7 mouse cellular contexts compared by ENCODE assay signal in the genomic region with DNA sequence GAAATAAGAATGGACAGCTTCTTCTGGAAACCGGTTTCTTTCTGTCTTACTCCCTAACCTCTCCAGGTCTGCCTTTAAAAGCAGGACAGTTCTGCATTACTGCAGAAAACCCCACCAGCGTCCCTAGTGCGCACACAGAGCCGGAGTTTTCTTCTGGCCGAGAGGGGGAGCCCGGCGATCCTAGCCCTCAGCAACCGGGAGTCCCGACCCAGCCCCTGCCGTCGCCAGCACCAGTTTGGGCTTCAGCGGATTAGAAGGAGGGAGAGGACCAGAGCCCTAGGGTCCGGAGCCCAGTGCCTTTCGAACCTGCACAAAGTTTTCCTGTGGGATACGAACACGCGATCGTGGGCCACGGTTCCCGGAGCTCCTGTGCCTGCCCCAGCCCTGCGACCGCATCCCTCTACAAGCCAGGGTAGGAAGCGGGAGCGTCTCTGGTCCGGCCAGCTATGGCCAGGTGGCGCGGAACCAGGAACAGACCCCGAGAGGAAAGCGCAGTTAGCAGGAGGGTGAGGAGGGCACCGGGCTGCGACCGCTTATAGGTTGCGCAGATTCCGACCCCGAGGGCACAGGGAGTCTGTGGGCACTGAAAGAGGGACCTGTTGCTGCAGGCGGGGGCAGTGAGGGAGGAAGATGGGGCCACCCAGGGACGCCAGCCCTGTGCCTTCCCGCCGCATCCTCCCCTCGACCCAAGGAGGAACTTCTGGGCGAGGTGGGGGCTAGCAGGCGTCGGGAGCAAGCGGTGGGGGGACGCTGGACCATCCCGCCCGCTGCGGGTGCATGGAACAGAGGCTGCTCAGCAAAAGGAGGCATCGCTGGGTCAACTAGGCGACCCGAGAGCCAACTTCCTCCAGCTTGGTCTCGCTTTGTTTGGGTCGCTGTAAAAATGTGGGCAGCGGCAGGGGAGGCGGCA. TPM values are rescaled to one million over a fixed set of nuclear protein-coding genes. Genes with fewer than 3 reads are reported as not detected.
DNase-seq lines count a peak whose midpoint lies in the region; ATAC-seq and TF ChIP-seq lines count a peak whose summit lies in the region.

A gene (plus strand): TSS at position 51 of the 910 bp plus-strand sequence.

- peak; percentile 46 for DNase-seq in brain, adult 2 months (ENCODE audit: low read depth, low spot score)
- DNase-seq in heart, adult 2 months: peak; percentile 83 to 84
- peak; percentile 70 for DNase-seq in kidney, adult 2 months
- peak; percentile 5 to 22 for DNase-seq in spleen, postnatal 10 days (ENCODE audit: low spot score in 2 of 2)

- peak; percentile 37; the same call in 1 of the 2 replicates for TF ChIP-seq POLR2A in heart, adult 2 months (IDR thresholded peaks at IDR 0.05; ENCODE audit: insufficient read depth, low read depth, low read length)
- TF ChIP-seq POLR2A in kidney, adult 2 months (IDR thresholded peaks at IDR 0.05; ENCODE audit: low read depth, low read length): no peak

- H3K27me3 ChIP-seq in embryonic facial prominence, embryonic 12.5 days: no peaks in the 10 kb centered on the region
- H3K27me3 ChIP-seq in heart, adult 2 months (ENCODE audit: control insufficient read depth, insufficient read depth, low read length): no peaks in the 10 kb centered on the region; the same call in 1 of the 2 replicates
- no peaks in the 10 kb centered on the region for H3K27me3 ChIP-seq in kidney, adult 2 months (replicated peaks; ENCODE audit: control insufficient read depth, insufficient read depth, low read length)
- no peaks in the 10 kb centered on the region for H3K27me3 ChIP-seq in limb, embryonic 12.5 days
- H3K27me3 ChIP-seq in midbrain, embryonic 12.5 days: 0 out of 2 replicates have a peak, but pooled peaks cover 7% of the 10 kb centered on the region

- peak; percentile 89 for ATAC-seq in embryonic facial prominence, embryonic 12.5 days (ENCODE audit: insufficient number of reproducible peaks, insufficient read depth, low FRiP score, low TSS enrichment)
- ATAC-seq in limb, embryonic 12.5 days (ENCODE audit: insufficient number of reproducible peaks, insufficient read depth, low FRiP score, low TSS enrichment, low read depth): peak; percentile 91
- ATAC-seq in midbrain, embryonic 12.5 days (ENCODE audit: low FRiP score, low read depth): peak; percentile 88

- WGBS in embryonic facial prominence, embryonic 12.5 days: under 1% methylated on average over 55 of the region's 55 CpGs
- under 1% methylated on average over 55 of the region's 55 CpGs for WGBS in heart, adult 2 months
- under 1% methylated on average over 55 of the region's 55 CpGs for WGBS in kidney, adult 2 months
- under 1% methylated on average over 55 of the region's 55 CpGs for WGBS in limb, embryonic 12.5 days
- WGBS in midbrain, embryonic 12.5 days: under 1% methylated on average over 55 of the region's 55 CpGs

- no peaks in the 10 kb centered on the region for H3K9me3 ChIP-seq in embryonic facial prominence, embryonic 12.5 days
- H3K9me3 ChIP-seq in limb, embryonic 12.5 days: no peaks in the 10 kb centered on the region
- H3K9me3 ChIP-seq in midbrain, embryonic 12.5 days: no peaks in the 10 kb centered on the region

- TF ChIP-seq EP300 in heart, adult 2 months (IDR thresholded peaks at IDR 0.05; ENCODE audit: insufficient read depth, low read depth, low read length): 0 out of 2 replicates have a peak, but pooled peaks have one; percentile 22

- intact Hi-C loops in heart, adult 2 months (cut with DNase I): loop anchor here (5.0 kb wide), 3 partner anchors 86 to 766 kb away; no protein-coding TSS in a partner anchor

- no peaks in the 10 kb centered on the region for H3K79me2 ChIP-seq in heart, adult 2 months (replicated peaks; ENCODE audit: control insufficient read depth, insufficient read depth, low read length)

- H3K4me1 ChIP-seq in embryonic facial prominence, embryonic 12.5 days: peaks cover 13% of the 10 kb centered on the region
- peaks cover 2% of the 10 kb centered on the region for H3K4me1 ChIP-seq in heart, adult 2 months (ENCODE audit: control insufficient read depth, insufficient read depth, low read length)
- H3K4me1 ChIP-seq in kidney, adult 2 months (ENCODE audit: control insufficient read depth, insufficient read depth, low read length): no peaks in the 10 kb centered on the region
- H3K4me1 ChIP-seq in limb, embryonic 12.5 days (replicated peaks): peaks cover 23% of the 10 kb centered on the region
- H3K4me1 ChIP-seq in midbrain, embryonic 12.5 days: peaks cover 14% of the 10 kb centered on the region; the same call in 1 of the 2 replicates

- peak within 1 kb of the TSS; percentile 72 for H3K4me3 ChIP-seq in embryonic facial prominence, embryonic 12.5 days
- peak within 1 kb of the TSS; percentile 72 for H3K4me3 ChIP-seq in heart, adult 2 months
- peak within 1 kb of the TSS; percentile 57 for H3K4me3 ChIP-seq in kidney, adult 2 months (ENCODE audit: insufficient read depth, low read depth, low read length)
- peak within 1 kb of the TSS; percentile 80 for H3K4me3 ChIP-seq in limb, embryonic 12.5 days (replicated peaks)
- H3K4me3 ChIP-seq in midbrain, embryonic 12.5 days: peak within 1 kb of the TSS; percentile 69

- H3K36me3 ChIP-seq in embryonic facial prominence, embryonic 12.5 days: no peaks in the 10 kb centered on the region
- H3K36me3 ChIP-seq in heart, adult 2 months (ENCODE audit: control insufficient read depth, insufficient read depth, low read length): no peaks in the 10 kb centered on the region
- no peaks in the 10 kb centered on the region for H3K36me3 ChIP-seq in kidney, adult 2 months (ENCODE audit: control insufficient read depth, insufficient read depth, low read length)
- H3K36me3 ChIP-seq in limb, embryonic 12.5 days: no peaks in the 10 kb centered on the region
- H3K36me3 ChIP-seq in midbrain, embryonic 12.5 days: no peaks in the 10 kb centered on the region

- peak within 1 kb of the TSS; percentile 66 for H3K9ac ChIP-seq in embryonic facial prominence, embryonic 12.5 days
- peak within 1 kb of the TSS; percentile 90 for H3K9ac ChIP-seq in heart, adult 2 months (ENCODE audit: low read depth, low read length)
- peak within 1 kb of the TSS; percentile 92 for H3K9ac ChIP-seq in limb, embryonic 12.5 days (replicated peaks)
- peak within 1 kb of the TSS; percentile 74 for H3K9ac ChIP-seq in midbrain, embryonic 12.5 days (replicated peaks)

- H3K4me2 ChIP-seq in embryonic facial prominence, embryonic 12.5 days (replicated peaks): peak within 1 kb of the TSS; percentile 63
- H3K4me2 ChIP-seq in limb, embryonic 12.5 days: peak within 1 kb of the TSS; percentile 62
- H3K4me2 ChIP-seq in midbrain, embryonic 12.5 days (replicated peaks): peak within 1 kb of the TSS; percentile 93

- TF ChIP-seq CTCF in heart, adult 2 months (IDR thresholded peaks at IDR 0.05): peak; percentile 84
- TF ChIP-seq CTCF in kidney, adult 2 months (conservative IDR thresholded peaks at IDR 0.05; ENCODE audit: insufficient read depth, insufficient read length, low read depth, low read length): peak; percentile 45; the same call in 1 of the 2 replicates

- peak within 1 kb of the TSS; percentile 94 for H3K27ac ChIP-seq in embryonic facial prominence, embryonic 12.5 days
- peak within 1 kb of the TSS; percentile 93 for H3K27ac ChIP-seq in heart, adult 2 months
- H3K27ac ChIP-seq in kidney, adult 2 months (ENCODE audit: insufficient read depth, low read depth, low read length): peak within 1 kb of the TSS; percentile 73
- peak within 1 kb of the TSS; percentile 98 for H3K27ac ChIP-seq in limb, embryonic 12.5 days
- peak within 1 kb of the TSS; percentile 65 for H3K27ac ChIP-seq in midbrain, embryonic 12.5 days (replicated peaks)

RNA-seq across cellular contexts. Expression of the gene that starts here (rescaled TPM):
- 34.5 TPM in 2 replicates for polyA plus RNA-seq in embryonic facial prominence, embryonic 12.5 days (2016; fragmentation: Nextera tagmentation; extraction: Ambion mirVana)
- 1 to 10 TPM; 5.2 to 6.2 TPM for total RNA-seq in heart, adult 2 months (2021)
- polyA plus RNA-seq in heart, adult 2 months (2012; rRNA removed): 2.3 and 3.3 TPM in 2 replicates
- polyA plus RNA-seq in kidney, adult 2 months (2012; rRNA removed): 3.2 and 3.3 TPM in 2 replicates
- polyA plus RNA-seq in limb, embryonic 12.5 days (2016; fragmentation: Nextera tagmentation; extraction: Ambion mirVana): 47.7 and 49.2 TPM in 2 replicates
- 21.3 and 27.3 TPM in 2 replicates for polyA plus RNA-seq in midbrain, embryonic 12.5 days (2016; fragmentation: Nextera tagmentation; extraction: Ambion mirVana)

Comparison
In these comparisons a context has a peak if more than half of its experiments do, and no peak if none do; other contexts are left out.
1. Peak in every context shown above with its lines: DNase-seq, ATAC-seq, H3K4me3 ChIP-seq and H3K27ac ChIP-seq.
2. DNase-seq: peak in every context shown above with its lines; median percentile 84 in heart, adult 2 months; 70 in kidney, adult 2 months; 46 in brain, adult 2 months; 14 in spleen, postnatal 10 days.